Mouse (Mus musculus) cortical plate, adult 2 months (tissue): ENCODE data around the gene Emc8.

Experiments used
- CTCF ChIP-seq: fragments of 200-500 bp; IDR thresholded peaks from 2 replicates; pipeline ENCODE4 v1.5.1; 2011; ENCODE audit warnings: mild to moderate bottlenecking, control low read depth, low read length; ENCODE audit not compliant: insufficient read depth; ENCODE audit errors: extremely low read depth
- POLR2A ChIP-seq: fragments of 200-500 bp; IDR thresholded peaks from 2 replicates; pipeline ENCODE4 v1.6.1; 2011; ENCODE audit warnings: mild to moderate bottlenecking, low read length, control low read depth; ENCODE audit not compliant: insufficient read depth; ENCODE audit errors: extremely low read depth

DNA sequence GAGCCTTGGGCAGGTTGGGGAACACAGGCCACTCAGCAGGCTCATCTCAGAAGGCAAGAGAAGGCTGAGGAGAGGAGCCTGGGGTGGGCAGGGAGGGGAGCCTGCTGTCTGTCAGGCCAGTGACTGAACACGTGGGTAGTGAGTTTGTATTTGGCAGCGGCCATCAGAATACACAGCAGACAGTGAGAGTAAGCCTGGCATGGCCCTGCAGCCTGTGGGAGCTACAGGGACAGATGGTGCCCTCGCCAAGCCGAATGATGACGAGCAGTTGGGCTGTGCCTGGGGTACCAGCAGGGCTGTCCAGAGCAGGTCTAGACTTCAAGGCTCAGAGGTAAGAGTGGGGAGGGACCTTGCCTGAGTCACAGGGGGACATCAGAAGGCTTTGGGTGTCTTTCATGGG, 41.1 kb downstream of the Emc8 start:
- no peak for TF ChIP-seq CTCF
- no peak for TF ChIP-seq POLR2A
